Mouse (Mus musculus) natural killer cell, adult 2 months (primary cell): Measurements from ENCODE around the gene Gadd45gip1.

Experiments used
- DNase-seq, 2 experiments: peaks; one replicate each; pipeline ENCODE4 v3.0.0; 2022; ENCODE audit warnings: low spot score in 2 of 2

The Gadd45gip1 gene

DNA sequence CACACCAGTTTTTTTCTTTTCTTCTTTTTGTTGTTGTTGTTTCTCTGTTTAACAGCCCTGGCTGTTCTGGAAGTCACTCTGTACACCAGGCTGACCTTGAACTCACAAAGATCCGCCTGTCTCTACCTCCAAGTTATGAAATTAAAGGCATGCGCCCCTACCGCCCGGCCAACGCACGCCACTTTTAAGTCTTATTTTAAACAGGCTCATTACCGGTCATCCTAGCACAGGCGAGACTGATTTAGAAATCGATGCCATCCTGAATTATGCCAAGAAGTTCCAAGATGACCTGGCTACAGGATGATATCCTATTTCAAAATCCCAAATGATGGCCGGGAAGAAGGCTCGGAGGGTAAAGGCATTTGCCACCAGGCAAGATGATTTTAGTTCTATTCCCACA, at the start of gene Gadd45gip1:
Gadd45gip1 (plus strand) TSS at position 33 of the 400 bp plus-strand sequence.
- DNase-seq = peak; percentile 68 to 79

DNA sequence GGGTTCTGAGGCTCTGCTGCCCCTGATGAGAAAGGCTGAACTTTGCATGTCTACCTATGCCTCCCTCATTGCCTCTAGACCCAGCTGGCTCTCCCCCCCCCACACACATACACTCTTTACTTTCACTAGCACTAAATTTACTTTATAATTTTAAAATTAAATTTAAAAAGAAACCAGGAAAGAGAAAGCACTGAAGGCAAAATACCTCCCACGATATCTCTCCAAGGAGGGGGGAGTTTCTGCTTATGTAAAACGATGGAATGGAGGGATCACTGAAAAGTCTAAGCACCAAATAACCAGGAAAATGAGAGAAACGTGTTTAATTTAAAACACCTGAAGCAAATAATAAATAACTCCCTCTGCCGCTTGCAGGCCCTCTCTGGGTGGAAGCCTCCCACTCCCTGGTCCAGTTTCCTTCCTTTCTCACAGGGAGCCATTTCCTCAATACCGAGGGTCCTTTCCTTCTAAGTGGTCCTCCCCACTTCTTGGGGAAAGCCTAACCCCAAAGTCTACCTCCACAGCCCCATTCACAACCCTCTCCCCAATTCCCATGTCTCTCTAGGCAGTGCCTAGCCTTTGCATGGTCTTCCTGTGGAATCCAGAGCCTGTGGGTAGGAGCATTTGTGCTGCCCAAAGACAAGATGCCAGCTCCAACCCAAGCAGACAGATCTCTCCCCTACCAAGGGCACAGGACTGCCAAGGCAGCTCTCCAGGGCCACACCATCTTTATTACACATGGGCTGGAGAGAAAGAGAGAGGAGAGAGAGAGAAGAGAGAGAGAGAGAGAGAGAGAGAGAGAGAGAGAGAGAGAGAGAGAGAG, 49.4 kb upstream of the Gadd45gip1 start:
- DNase-seq = no peak

DNA sequence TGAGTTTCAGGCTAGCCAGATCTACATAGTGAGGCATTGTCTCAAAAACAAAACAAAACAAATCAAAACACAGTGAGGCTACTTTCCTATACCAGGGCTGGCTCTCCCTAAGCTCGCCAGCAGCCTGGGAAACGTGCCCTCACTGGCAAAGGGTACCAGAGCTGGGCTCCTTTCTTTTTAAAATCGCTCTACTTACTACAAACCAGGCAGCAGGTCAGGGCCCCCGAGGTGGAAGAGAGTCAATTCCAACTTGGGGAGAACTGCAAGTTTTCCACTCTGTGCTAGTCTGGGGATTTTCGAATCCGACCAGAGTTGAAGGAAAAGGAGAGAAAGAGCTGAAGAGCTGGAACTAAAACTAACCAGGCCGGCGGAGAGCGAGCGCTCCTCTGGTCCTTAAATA, 48.6 kb upstream of the Gadd45gip1 start:
- DNase-seq = no peak

DNA sequence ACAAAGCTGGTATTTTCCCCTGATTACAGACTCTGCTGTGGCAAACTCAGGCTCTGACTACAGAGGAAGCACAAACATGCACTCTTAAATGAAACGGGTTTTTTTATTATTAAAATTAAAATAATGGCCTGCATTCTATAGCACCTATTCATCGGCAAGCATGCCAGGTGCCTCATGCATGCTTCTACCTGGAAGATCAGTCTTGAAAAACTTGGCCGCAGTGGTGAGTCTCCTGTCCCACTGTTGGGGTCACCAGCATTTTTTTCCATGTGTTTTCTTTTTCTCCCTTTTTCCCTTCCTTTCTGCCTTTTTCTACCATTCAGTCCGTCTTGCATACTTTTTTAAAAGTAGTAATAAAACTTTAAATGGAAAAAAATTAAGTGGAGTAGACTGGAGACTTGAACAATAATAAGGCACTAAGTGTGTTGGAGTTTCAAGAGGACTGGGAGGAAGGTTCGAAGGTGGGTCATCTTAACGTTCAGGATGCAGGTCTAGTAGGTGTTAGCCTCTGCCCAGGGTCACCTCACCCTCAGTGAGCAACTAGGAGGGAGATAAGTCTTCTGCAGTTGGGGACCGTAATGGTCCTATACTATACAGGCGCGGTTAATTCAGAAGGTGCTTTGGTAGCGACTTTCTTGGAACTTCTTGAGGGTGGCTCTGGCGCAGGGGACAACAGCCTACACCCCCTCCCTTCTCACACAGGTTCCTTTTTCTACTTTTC, 48.0 kb upstream of the Gadd45gip1 start:
- no peak for DNase-seq

DNA sequence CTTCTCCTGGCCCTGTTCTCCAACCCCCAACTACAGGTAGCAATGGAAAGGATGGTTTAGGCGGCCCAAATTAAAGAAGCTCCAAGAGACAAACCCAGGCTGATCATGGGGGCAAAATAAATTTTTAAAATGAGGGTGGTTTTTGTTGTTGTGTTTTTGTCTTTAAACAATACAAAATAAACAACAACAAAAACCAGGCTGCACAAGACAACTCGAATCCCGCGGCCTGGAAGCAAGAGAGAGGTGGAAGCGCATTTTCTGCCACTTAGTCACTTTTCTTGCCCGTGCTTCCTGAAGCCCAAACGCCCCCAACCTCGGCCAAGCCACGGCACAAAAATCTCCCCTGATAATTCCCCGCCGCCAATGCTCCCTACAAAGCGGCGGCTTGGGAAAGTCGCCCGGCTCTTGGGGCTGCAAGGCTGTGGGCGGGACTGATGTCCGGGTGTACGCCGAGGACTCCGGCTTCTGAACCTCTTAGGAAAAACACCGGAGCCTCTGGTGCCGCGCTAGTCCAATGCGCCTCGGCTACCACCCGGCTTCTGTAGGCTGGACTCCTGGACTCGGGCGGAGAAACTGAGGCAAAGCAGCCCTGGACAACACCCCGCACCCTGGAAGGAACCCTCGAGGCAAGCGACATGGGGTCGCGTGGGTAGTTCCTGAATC, 47.3 kb upstream of the Gadd45gip1 start:
- DNase-seq = no peak

DNA sequence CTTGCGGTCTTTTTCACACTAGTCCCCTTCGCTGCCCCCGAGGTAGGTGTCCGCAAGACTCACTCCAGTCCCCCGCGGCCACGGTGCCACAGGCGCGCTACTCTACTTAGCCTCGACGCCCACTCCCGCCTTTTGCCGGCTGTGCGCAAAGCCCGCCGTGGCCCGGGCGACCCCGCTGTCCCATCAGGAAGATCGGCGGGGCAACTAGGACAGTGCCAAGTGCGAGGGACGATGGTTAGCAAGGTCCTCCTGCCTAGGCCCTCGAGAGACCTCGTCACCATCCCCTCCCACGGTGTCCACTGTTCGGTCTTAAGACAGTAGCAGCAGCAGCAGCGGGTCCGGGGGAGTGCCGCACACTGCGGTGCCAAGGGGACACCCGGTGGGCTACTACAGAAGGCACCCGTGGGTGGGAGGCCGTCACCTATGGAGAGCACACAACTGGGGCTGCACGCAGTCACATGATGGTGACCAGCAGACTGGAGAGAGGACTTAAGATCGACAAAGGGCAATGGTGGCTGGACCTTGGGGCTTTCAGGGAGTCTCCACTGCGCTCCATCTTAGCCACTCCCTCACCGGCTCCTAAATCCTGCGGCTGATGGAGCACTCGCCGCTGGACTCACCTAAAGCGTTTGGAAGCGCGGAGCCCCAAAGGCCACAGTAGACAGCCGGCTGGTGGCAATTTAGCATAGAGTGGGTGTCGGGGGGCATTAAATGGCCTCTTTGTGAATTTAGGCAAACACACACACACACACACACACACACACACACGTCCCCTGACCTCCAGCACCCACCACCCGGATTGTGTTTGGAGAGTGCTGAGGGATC, 46.4 kb upstream of the Gadd45gip1 start:
- no peak for DNase-seq

DNA sequence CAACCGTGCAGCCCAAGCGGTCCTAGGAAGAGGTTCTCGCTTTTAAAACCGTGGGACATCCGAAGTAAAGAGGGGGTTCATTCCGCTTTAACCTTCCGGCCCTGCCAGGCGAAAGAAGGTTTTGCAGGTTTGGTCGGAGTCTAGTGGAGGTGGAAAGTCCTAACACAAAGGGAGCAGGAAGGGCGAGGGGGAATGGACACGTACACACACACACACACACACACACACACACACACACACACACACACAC, 45.9 kb upstream of the Gadd45gip1 start:
- DNase-seq = no peak

DNA sequence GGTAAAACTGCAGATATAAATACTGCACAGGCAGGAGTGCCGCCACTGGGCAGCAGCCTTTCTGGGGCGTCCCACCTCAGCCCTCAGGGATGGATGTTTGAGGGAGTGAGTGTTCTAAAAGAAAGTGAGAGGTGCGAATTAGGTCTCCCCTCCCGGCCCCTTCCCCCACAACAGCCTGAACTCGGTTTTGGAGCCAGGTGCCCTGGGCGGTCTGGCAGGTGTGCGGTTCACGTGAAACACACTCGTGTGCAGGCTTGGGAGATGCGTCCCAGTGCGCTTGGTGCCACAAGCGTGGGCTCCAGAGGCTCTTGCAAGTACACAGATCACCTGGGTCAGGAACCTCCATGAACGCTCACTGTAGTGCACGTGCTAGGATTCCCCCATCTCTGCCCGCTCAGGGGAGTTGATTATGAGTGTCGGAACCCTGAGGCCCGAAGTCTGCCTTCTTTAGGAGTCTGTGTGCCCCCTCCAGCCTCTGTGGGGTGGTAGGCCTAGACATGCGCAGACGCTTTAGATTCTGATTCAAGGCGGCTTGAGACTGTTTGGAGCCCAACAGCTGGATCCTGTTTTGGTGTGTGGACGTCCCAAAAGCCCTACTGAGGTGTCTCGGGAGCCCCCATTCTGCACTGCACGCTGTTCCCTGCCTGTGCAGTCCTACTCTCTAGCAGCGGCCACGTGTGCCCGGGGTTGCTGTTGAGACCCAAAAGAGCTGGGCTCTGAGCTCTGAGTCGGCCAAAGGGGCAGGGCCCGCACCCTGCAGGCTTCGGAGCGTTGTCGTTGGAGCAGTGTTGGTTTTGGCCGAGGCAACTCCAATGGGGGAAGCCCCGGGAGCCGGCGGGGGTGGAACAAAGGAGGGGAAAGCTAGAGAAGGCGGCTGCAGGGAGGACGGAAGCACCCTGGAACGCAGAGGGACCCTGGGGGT, 45.3 kb upstream of the Gadd45gip1 start:
- no peak for DNase-seq

DNA sequence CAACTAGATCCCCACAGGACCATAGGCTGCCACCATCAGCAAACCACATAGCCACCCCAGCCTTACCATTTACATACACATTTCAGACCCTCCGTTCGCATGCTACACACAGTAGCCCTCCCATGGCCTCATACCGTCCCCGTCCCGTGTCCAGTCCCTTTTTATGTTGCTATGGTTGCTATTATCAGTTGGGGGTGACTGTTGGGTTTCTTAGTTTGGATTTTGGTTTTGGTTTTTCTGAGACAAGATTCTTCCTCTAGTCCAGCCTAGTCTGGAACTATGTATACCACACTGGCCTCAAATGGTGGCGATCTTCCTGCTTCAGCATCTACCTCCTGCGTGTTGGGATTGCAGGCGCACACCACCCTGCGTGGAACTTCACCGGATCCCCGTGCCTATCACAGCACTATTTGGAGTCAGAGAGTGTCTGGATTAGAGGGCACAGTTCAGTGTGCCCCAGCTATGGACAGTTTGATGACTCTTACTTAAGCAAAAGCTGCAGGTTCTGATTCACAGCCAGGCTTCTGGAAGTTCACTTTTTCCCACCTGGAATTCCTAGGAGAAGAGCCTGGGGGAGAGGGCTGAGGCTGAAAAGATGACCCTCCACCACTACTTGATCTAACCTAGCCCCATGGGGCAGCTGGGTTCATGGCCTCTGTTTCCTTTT, 44.4 kb upstream of the Gadd45gip1 start:
- no peak for DNase-seq

DNA sequence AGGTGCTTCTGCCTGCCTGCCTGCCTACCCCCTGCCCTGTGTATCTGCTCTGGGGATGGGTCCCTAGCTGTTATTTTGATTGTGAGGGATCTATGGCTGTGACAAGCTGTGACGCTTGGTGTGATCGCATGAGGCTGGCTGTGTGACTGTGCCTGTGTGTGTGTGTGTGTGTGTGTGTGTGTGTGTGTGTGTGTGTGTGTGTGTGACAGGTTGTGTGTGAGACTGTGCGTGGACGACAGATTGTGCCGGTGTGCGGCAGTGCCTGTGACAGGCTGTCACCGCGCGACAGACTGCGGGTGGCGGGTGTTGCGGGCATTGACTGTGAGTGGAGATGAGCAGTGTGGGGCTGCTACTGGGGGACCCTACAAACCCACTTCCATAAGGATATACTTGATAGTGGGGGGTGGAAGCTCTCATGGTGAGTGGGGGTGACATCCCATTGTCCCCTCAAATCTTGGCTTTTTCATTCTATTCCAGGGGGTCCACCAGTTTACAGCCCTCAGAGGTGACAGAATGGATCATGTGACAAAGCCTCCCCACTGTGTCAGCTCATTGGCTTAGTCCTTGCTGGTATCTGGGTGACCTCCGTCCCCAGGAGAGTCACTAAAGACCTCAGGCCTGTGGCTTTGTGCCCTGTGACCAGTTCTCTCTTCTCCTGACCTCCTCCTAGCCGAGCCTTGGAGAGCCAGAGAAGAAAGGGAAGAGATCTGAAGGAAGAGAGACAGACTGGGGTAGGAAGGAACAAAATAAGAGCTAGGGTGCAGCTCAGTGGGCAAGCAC, 43.6 kb upstream of the Gadd45gip1 start:
- no peak for DNase-seq

DNA sequence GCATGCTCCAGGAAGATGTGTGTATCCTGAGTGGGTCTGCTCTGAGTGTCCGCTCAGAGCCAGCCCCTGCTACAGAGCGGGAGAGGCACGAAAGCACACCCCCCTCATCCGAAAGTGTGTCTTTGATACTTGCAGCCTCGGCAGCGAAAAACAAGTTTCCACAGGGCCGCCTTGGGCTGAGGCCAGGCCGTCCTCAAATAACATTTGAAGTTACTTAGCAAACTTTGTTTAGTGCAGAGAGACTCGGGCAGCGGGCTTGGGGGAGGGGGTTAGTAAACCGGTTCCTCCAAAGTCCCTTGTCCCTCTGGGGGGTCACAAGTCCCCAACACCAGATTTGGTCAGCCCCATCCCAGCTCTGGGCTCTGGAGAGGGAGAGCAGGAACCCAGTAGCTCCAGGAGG, 42.4 kb upstream of the Gadd45gip1 start:
- DNase-seq = no peak

DNA sequence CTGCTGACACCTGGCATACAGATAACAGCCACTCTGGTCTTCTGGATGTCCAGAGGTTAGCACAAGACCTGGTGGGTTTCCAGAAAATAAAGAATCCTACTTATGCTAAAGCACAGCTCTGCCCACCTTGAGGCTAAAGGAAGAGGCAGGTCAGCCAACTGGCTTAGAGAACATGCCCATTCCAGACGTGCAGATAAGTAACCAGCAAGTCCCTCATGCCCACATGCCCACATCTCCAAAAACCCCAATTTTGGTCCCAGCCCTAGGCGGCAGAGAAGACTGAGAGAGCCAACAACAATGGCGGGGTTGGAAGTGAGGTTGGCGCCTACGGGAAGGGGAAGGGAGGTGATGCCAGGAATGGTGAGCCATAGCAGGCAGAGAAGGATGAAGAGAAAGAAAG, 42.0 kb upstream of the Gadd45gip1 start:
- no peak for DNase-seq

DNA sequence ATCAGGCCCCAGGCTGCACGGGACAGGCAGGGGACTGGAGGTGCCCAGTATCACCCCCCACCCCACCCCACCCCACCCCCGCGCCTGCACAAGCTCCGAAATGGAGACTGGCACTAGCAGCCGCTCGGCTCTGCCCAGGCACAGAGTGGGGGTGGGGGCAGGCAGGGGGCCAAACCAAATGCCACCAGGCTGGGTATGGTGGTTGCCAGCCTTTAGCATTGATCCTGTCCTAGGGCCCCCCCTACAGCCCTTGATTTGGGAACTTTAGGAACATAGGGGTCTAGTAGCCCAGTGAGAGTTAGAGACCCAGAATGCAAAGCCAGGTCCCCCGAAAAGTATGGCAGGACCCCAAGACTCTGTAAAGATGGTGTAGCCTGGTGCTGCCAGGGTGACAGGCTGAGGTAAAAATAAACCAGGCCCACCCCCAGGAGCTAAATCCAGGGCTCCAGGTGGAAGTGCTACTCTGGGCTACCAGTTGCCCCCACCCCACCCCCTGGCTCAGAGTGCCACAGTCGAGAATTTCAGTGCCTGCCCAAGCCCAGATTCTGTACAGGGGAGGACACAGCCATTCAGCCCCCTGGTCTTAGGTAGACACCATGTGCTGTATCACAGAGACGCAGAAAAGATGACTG, 41.4 kb upstream of the Gadd45gip1 start:
- no peak for DNase-seq

DNA sequence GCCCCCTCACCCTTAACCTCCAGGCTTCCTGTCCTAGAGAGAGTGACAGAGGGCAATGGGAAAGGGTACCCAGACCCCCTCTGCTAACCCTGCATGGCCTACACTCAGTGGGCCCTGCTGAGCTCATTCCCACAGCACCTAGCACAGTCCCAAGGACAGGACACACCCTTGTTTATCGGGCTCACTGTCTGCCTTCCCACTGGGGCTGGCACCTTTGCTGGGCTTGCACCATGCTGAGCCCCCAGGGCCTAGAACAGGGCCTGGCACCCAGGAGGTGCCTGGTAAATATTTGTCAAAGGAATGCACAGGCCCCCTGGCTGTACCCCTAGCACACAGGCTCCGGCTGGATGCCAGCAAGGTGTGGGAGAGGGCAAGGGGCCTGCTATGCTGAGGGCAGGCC, 40.8 kb upstream of the Gadd45gip1 start:
- no peak for DNase-seq

DNA sequence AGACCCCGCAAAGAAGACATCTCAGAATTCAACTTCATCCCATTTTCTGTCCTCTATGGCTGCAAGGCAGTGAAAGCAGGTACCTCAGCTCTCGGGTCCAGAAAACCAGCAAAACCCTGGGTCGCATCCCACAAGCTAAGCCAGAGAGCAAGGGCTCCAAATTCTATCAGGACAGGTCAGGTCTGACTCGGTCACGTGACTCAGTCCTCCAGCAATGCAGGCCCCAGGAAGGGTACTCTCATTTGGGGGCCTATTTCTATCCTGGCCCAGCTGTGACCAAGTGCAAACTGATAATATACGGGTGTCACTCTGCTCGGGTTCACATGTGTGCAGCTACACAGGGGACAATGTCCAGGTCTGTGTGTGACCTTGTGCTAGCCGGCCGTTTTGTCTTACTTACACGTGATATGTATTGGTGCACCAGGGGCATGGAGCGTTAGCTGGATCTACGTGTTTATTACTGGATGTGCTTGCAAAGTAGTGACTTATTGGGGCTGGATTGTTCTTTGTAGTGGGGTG, 38.8 kb upstream of the Gadd45gip1 start:
- DNase-seq = no peak

DNA sequence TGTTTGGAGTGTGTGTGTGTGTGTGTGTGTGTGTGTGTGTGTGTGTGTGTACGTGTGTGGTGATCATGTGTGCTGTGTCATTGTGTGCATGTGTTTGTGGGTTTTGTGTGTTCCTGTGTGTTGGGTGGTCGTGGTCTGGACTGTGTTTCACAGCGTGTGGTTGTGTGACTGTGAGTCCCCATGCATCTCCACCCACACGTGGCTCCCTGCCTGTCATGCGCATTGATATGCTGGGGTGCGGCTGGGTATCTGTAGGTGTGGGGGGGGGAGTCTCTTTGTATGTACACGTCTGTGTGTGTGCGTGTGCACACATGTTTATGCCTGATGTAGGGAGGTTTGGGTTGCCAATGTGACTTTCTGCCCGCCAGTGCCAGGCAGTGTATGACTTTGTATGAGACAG, 38.2 kb upstream of the Gadd45gip1 start:
- no peak for DNase-seq

DNA sequence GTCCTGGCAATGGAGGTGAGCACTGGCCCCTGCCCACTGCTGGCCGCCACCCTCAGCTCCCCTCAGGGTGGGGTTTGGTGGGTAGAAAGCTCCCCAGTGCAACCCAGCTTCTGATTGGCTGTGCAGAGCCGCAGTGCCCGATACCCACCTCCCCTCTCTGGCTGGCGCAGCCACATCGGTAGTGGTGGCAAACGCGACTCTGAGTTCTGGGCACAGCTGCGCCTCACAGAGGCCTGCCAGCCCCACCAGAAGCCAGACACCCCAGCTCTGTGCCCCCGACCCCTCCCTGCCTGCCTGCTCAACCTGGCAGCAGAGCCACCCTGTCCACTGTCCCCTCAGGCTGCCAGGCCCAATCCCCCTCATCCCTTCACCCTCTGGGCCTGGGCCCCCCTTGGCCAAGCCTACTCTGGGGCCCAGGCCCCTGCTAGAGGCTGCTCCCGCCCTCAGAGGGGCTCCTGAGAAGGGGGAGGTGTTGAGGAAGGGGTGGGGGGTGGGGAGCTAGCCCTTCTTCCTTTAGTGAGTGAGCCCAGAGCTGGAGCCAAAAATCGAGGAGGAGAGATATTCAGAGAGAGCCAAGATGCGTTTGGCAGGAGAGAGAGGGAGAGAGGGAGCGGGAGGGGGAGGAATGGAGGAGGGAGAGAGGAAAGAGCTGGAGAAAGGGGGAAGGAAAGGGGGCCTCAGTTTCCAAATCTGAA, 37.4 kb upstream of the Gadd45gip1 start:
- no peak for DNase-seq

DNA sequence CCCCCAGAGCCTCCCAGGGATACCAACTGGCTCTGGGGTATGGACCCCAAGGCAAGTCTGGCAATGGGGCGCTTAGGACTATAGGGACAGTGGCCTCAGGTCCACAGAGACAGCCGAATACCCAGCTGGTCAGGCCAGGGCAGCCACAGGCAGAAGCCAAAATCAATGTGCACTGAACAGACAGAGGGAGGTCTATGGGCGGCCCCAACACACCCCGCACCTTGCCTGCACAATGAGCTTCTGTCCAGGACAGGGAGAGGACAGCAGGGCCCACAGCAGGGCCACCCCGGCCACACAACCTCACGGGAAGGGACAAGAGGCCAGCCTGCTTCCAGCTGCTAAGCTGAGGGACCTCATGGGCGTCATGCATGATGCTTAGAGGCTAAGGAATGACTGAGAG, 36.8 kb upstream of the Gadd45gip1 start:
- DNase-seq = no peak
